ENCODE assay signal across 8 mouse cellular contexts in genomic region chr14:30825476-30826131, GRCm38 (mm10). TPM values are rescaled to one million over a fixed set of nuclear protein-coding genes. Genes with fewer than 3 reads are reported as not detected.
DNase-seq lines count a peak whose midpoint lies in the region; ATAC-seq and TF ChIP-seq lines count a peak whose summit lies in the region.

Gene Tmem110 (plus strand): TSS chr14:30825590.

- intact Hi-C loops in gastrocnemius, adult 2 months (cut with DNase I): loop anchor here (5.0 to 10.0 kb wide), 2 partner anchors 42 to 111 kb away; partner anchors contain the start of gene Sfmbt1

- H3K4me2 ChIP-seq in hindbrain, postnatal 0 days (ENCODE audit: low read depth, low read length): peak within 1 kb of the TSS; percentile 89

- no peaks in the 10 kb centered on the region for H3K36me3 ChIP-seq in hindbrain, postnatal 0 days (ENCODE audit: insufficient read depth, low read length)
- H3K36me3 ChIP-seq in megakaryocyte, embryonic 14.5 days (replicated peaks; ENCODE audit: low read length): no peaks in the 10 kb centered on the region

- WGBS in hindbrain, postnatal 0 days: under 1% methylated on average over 53 of the region's 68 CpGs

- no peaks in the 10 kb centered on the region for H3K9me3 ChIP-seq in hindbrain, postnatal 0 days (ENCODE audit: low read length)
- H3K9me3 ChIP-seq in megakaryocyte, embryonic 14.5 days: no peaks in the 10 kb centered on the region

- H3K4me3 ChIP-seq in gastrocnemius, adult 2 months: peak within 1 kb of the TSS; percentile 75
- H3K4me3 ChIP-seq in hindbrain, postnatal 0 days (ENCODE audit: low read length): peak within 1 kb of the TSS; percentile 87
- H3K4me3 ChIP-seq in megakaryocyte, embryonic 14.5 days (replicated peaks): peak within 1 kb of the TSS; percentile 96

- TF ChIP-seq CTCF in gastrocnemius, adult 2 months (IDR thresholded peaks at IDR 0.05): peak; percentile 51
- TF ChIP-seq CTCF in hindbrain, postnatal 0 days (IDR thresholded peaks at IDR 0.05; ENCODE audit: low read depth): peak; percentile 46

- peak within 1 kb of the TSS; percentile 90 for H3K27ac ChIP-seq in gastrocnemius, adult 2 months
- H3K27ac ChIP-seq in hindbrain, postnatal 0 days: peak within 1 kb of the TSS; percentile 80

- no peaks in the 10 kb centered on the region for H3K27me3 ChIP-seq in hindbrain, postnatal 0 days (ENCODE audit: insufficient read depth, low read length)
- peaks cover 2% of the 10 kb centered on the region for H3K27me3 ChIP-seq in megakaryocyte, embryonic 14.5 days (replicated peaks)

- DNase-seq in WW6 (ENCODE audit: low read depth, low spot score): peak; percentile 71
- DNase-seq in cerebellum, postnatal 4 days (ENCODE audit: low spot score in 2 of 2): peak; percentile 70 to 79
- peak; percentile 90 for DNase-seq in gastrocnemius, adult 2 months
- peak; percentile 95 for DNase-seq in hindbrain, postnatal 0 days (ENCODE audit: low spot score)
- DNase-seq in left cerebral cortex, adult 8-10 months (ENCODE audit: low spot score in 2 of 2): peak; percentile 73 to 78
- DNase-seq in right cerebral cortex, postnatal 10 days (ENCODE audit: low spot score in 2 of 2): peak; percentile 91 to 92
- peak; percentile 87 for DNase-seq in urinary bladder, postnatal 25 days (ENCODE audit: low spot score)

- H3K4me1 ChIP-seq in hindbrain, postnatal 0 days (ENCODE audit: insufficient read depth, low read length): peaks cover 3% of the 10 kb centered on the region; the same call in 1 of the 2 replicates
- H3K4me1 ChIP-seq in megakaryocyte, embryonic 14.5 days: peaks cover 45% of the 10 kb centered on the region

- ATAC-seq in hindbrain, postnatal 0 days: peak; percentile 97

- peak within 1 kb of the TSS; percentile 86 for H3K9ac ChIP-seq in hindbrain, postnatal 0 days (replicated peaks; ENCODE audit: low read length)

RNA-seq across cellular contexts. Expression of gene Tmem110, which starts in this region (rescaled TPM):
- 10 to 100 TPM in 1 of 2 experiments, 1 to 10 TPM in 1; 6.2 to 12.6 TPM for total RNA-seq in gastrocnemius, adult 2 months (2021)
- 14.6 and 15.2 TPM in 2 replicates for total RNA-seq in hindbrain, postnatal 0 days (2014; rRNA removed)
- polyA plus RNA-seq in hindbrain, postnatal 0 days (2015; fragmentation: Nextera tagmentation; extraction: Ambion mirVana): 12.8 and 14.6 TPM in 2 replicates
- total RNA-seq in left cerebral cortex, adult 8-10 months (2022): 10 to 100 TPM; 24.3 to 28.8 (median 25.5) TPM
- polyA plus RNA-seq in megakaryocyte, embryonic 14.5 days (2012; ENCODE audit: insufficient read depth, low replicate concordance): 21.4 and 29.3 TPM in 2 replicates

Comparison
In these comparisons a context has a peak if more than half of its experiments do, and no peak if none do; other contexts are left out.
1. Peak in every context shown above with its lines: DNase-seq, ATAC-seq, H3K4me3 ChIP-seq and H3K27ac ChIP-seq.